Mouse (Mus musculus) forebrain, embryonic 10.5 days (tissue): Measurements from ENCODE around the gene Larp1. TPM values are rescaled to one million over a fixed set of nuclear protein-coding genes. Genes with fewer than 3 reads are reported as not detected.
"Not testable (repeated sequence)": the region's sequence is repeated elsewhere in the genome, so short reads cannot be mapped to it uniquely, and the experiment has no call there.

ENCODE experiments used
- DNase-seq: peaks from one replicate; pipeline ENCODE4 v3.0.0-alpha.2; 2017; ENCODE audit warnings: low spot score; ENCODE audit errors: extremely low spot score
- H3K27ac ChIP-seq: fragments of 300-500 bp; sonication (generic); 2 replicates; pipeline ENCODE4 v1.5.1; 2016; ENCODE audit warnings: mild to moderate bottlenecking
- H3K27me3 ChIP-seq: fragments of 300-500 bp; sonication (generic); 2 replicates; pipeline ENCODE4 v1.6.1; 2016; ENCODE audit warnings: mild to moderate bottlenecking; ENCODE audit not compliant: poor library complexity, severe bottlenecking
- H3K36me3 ChIP-seq: fragments of 300-500 bp; sonication (generic); replicated peaks from 2 replicates; pipeline ENCODE4 v1.6.1; 2016; ENCODE audit warnings: mild to moderate bottlenecking, moderate library complexity
- H3K4me1 ChIP-seq: fragments of 300-500 bp; sonication (generic); 2 replicates; pipeline ENCODE4 v1.6.1; 2016
- H3K4me3 ChIP-seq: fragments of 300-500 bp; sonication (generic); 2 replicates; pipeline ENCODE4 v1.5.1; 2016; ENCODE audit warnings: mild to moderate bottlenecking, moderate library complexity
- H3K9me3 ChIP-seq: fragments of 300-500 bp; sonication (generic); 2 replicates; pipeline ENCODE4 v1.6.1; 2016; ENCODE audit warnings: mild to moderate bottlenecking, moderate library complexity
- WGBS: fragments of 180-500 bp; shearing (Covaris S2); methylation state at CpG from one replicate; pipeline ENCODE4 v1.1.7; 2016; 5-methylcytosine and 5-hydroxymethylcytosine counted together
- polyA plus RNA-seq: library from polyadenylated mRNA; unstranded; fragments of >200 nt; fragmentation: Nextera tagmentation; extraction: Ambion mirVana; gene quantifications from 2 replicates; pipeline ENCODE4 v1.2.1, GENCODE M21; 2016

The Larp1 gene
- polyA plus RNA-seq, 1 experiment from 2014 or later: 18.6 TPM

DNA sequence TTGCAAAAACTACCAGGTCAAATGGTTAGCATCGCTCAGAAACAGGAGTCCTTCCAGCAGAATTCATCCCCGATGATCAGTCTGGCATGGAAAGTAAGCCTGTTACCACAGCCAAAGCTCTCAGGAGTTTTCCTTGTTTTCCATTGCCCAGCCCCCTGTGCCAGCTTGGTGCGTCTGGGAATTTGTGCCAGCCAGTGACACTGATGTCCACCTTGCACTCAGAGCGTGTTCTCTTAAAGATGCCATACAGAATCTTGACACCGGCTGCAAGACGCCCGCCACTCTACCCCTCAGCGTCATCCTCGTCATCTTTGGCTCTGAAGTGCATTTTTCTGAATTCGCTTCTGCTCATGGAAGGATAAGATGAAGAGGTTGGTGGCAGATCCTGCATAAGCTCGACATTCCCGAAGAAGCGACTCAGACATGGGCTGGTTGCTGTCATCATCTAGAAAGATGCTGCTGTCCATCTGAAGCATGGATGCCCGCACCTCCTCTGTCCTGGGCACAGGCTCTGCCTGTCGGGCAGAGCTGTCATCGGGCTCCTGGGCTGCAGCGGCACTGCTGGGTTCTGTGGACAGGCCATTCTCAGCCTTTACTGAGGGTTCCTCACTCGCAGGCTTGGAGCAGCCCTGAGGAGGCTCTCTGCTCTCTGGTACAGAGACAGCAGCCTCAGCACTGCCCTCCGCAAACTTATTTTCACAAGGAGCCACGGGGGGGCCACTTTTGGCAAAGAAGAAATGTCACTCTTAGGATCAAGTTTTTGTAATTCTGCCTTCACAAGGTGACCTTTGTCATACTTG, 88.2 kb downstream of the Larp1 start:
- no peaks in the 10 kb centered on the region for H3K9me3 ChIP-seq
- H3K36me3 ChIP-seq: no peaks in the 10 kb centered on the region
- 54% methylated on average over 20 of the region's 20 CpGs for WGBS
- no peak for DNase-seq
- peak overlapping the region; percentile 55 for H3K4me3 ChIP-seq
- H3K4me1 ChIP-seq: peaks cover 22% of the 10 kb centered on the region
- peaks cover 46% of the 10 kb centered on the region for H3K27me3 ChIP-seq
- H3K27ac ChIP-seq: no peak overlapping the region

- H3K9me3 ChIP-seq: no peaks in the 10 kb centered on the region
- no peak overlapping the region for H3K27ac ChIP-seq
- H3K27me3 ChIP-seq: peaks cover 40% of the 10 kb centered on the region
- no peaks in the 10 kb centered on the region for H3K36me3 ChIP-seq
- DNase-seq: peak; percentile 17
- peaks cover 21% of the 10 kb centered on the region for H3K4me1 ChIP-seq
- peak overlapping the region; percentile 55 for H3K4me3 ChIP-seq
- WGBS: 2% methylated on average over 38 of the region's 38 CpGs
These were observed 88.9 kb downstream of the Larp1 start for GRCm38 (mm10) chr11:58097621-58098365.

DNA sequence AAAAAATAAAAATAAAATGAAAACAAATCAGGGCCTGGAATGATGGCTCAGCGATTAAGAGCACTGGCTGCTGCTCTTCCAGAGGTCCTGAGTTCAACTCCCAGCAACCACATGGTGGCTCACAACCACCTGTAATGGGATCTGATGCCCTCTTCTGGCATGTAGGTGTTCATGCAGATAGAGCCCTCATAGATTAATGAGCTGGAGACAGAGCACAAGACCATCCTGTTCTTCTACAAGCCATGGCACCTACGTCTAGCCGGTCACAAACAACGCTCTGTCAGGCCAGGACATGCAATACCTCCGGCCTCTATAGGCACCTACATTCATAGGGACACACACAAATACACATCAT, 89.5 kb downstream of the Larp1 start:
- not testable (repeated sequence) for H3K4me3 ChIP-seq, H3K9me3 ChIP-seq, H3K27ac ChIP-seq, H3K36me3 ChIP-seq, DNase-seq
- peaks cover 21% of the 10 kb centered on the region for H3K4me1 ChIP-seq
- peaks cover 39% of the 10 kb centered on the region for H3K27me3 ChIP-seq
- 67% methylated on average over 5 of the region's 5 CpGs for WGBS

GRCm38 (mm10) chr11:58100006-58100405, 91.1 kb downstream of the Larp1 start:
- Histone ChIP-seq H3K4me1 (peaks cover 32% of the 10 kb centered on the region), H3K36me3 (no peaks in the 10 kb centered on the region), H3K4me3 (no peak overlapping the region), H3K27me3 (peaks cover 39% of the 10 kb centered on the region), H3K27ac (no peak overlapping the region), H3K9me3 (no peaks in the 10 kb centered on the region)
- WGBS: 93% methylated on average over 2 of the region's 2 CpGs
- DNase-seq: no peak

DNA sequence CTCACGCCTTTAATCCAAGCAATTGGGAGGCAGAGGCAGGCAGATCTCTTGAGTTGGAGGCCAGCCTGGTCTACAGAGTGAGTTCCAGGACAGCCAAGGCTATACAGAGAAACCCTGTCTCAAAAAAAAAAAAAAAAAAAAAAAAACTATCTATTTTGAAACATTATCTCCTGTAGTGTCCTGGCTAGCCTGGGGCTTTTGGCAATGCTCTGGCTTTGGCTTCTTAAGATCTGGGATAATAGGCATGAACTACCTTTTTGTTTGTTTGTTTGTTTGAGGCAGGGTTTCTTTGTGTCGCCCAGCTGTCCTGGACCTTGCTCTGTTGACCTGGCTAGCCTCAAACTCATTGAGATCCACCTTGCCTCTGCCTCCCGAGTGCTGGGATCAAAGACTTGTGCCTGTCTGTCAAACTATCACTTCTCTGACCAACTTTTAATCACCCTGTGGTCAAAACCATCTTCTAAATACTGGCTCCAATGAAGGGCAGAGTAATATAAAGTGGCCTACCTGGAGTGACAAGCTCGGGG, 92.4 kb downstream of the Larp1 start:
- Histone ChIP-seq H3K4me1 (peaks cover 37% of the 10 kb centered on the region), H3K36me3 (no peaks in the 10 kb centered on the region), H3K27me3 (peaks cover 31% of the 10 kb centered on the region), H3K27ac (no peak overlapping the region), H3K4me3 (no peak overlapping the region), H3K9me3 (no peaks in the 10 kb centered on the region)
- 85% methylated on average over 4 of the region's 4 CpGs for WGBS
- DNase-seq: no peak

DNA sequence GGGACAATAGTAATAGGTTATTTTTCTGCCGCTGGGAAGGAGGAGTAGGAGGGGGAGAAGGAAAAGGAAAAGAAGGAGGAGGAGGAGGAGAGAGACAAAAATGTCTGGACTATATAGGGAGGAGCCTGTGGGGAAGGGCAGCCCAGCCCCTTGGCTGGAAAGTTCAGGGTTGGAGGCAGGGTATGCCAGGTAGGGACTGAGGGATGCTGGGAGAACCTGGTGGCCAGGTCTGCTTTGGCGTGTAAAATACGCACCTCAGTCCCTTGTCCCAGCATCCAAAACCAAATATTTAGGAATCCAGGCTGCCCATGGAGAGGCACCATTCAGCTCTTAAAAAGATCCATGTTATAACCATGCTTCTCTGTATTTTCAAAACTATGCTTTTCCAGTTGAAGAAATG, 93.3 kb downstream of the Larp1 start:
- WGBS: 87% methylated on average over 3 of the region's 3 CpGs
- H3K4me1 ChIP-seq: peaks cover 35% of the 10 kb centered on the region

DNA sequence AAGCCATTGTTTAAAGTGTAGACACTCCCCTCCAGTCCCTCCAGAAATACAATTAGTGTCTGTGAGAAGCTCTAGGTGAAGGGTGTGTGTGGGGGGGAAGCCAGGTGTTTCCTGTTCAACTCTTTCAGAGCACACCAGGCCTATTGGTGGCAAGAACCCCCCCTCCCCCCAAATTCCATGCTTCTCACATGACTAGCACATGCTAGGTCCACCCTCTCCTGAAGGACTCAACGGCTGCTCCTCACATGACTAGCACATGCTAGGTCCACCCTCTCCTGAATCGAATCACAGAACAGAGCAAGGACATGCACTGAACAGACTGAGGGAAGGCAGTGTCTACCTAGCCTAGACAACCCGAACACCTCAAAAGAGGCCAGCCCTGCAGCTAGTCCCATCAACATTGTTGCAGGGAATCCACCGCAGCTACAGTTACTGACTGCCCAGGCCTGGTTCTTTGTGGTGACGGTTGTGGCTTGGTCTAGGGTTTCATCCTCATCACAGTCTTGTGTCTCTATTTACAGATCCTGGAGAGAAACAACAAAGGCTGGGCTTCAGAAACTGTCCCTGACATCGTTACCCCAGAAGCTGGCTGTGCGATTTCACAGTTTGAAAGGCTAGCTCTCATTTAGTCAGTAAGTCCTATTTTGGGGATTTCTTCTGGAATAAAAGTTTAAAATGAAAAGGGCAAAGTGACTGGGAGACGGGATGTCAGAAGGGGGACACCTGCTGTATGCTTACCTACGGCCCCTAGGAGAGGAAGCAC, 93.9 kb downstream of the Larp1 start:
- Histone ChIP-seq H3K4me1 (peaks cover 29% of the 10 kb centered on the region), H3K27me3 (peaks cover 16% of the 10 kb centered on the region), H3K9me3 (no peaks in the 10 kb centered on the region), H3K4me3 (peak overlapping the region; percentile 96), H3K27ac (peak overlapping the region; percentile 96), H3K36me3 (peaks cover 2% of the 10 kb centered on the region; the same call in 1 of the 2 replicates)
- no peak for DNase-seq
- WGBS: 84% methylated on average over 9 of the region's 9 CpGs

More for the DNA sequence above, 93.3 kb downstream of the Larp1 start:
- Histone ChIP-seq H3K36me3 (no peaks in the 10 kb centered on the region), H3K27me3 (peaks cover 22% of the 10 kb centered on the region), H3K27ac (no peak overlapping the region), H3K4me3 (no peak overlapping the region), H3K9me3 (no peaks in the 10 kb centered on the region)
- DNase-seq: no peak

DNA sequence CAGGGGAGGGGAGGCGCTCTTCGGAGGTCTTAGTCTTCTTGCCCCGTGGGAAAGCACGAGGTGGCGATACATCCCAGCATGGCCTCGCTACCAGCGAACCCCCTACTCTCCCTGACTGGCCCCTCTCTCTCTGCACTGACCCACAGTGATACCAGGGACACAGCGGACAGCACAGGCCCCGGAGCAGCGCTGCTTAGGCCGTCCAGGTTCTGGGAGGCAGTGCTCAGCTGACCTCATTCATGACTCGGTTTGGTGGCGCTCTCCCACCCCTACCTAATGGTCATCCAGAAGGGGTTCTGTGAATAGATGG, 94.4 kb downstream of the Larp1 start:
- Histone ChIP-seq H3K36me3 (peaks cover 6% of the 10 kb centered on the region; the same call in 1 of the 2 replicates), H3K4me3 (peak overlapping the region; percentile 96), H3K27ac (peak overlapping the region; percentile 96), H3K27me3 (peaks cover 11% of the 10 kb centered on the region), H3K9me3 (no peaks in the 10 kb centered on the region), H3K4me1 (peaks cover 26% of the 10 kb centered on the region)
- no peak for DNase-seq
- WGBS: 55% methylated on average over 13 of the region's 13 CpGs

- H3K9me3 ChIP-seq: no peaks in the 10 kb centered on the region
- under 1% methylated on average over 55 of the region's 55 CpGs for WGBS
- peak; percentile 99 for DNase-seq
These were observed 94.9 kb downstream of the Larp1 start, which contains the start of gene Cnot8 for GRCm38 (mm10) chr11:58103697-58104306. Gene Cnot8, plus strand, starts transcription at chr11:58104153.

DNA sequence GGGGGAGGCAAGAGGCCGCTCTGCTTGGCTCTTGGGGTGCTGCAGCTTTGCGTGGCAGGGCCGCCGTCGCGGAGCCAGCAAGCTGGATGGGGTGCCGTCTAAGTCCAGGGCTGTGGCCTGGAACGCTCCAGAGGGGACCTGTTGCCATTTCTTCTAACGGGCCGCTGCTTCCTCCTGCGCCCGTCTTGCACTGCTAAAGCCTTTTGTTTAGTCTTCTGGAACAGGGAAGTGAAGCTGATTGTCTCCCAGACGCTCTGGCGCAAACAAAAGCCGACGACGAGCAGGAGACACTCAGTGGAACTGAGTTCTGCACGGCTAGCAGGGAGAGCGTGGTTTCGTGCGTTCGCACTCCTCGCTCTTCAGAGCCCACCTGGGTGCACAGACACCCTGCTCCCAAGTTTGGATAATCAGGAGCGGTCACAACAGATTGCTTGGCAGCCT, 95.5 kb downstream of the Larp1 start:
- peak overlapping the region; percentile 96 for H3K4me3 ChIP-seq
- peaks cover 26% of the 10 kb centered on the region for H3K4me1 ChIP-seq
- peaks cover 10% of the 10 kb centered on the region for H3K36me3 ChIP-seq
- H3K27me3 ChIP-seq: peaks cover under 1% of the 10 kb centered on the region; the same call in 1 of the 2 replicates
- H3K27ac ChIP-seq: peak overlapping the region; percentile 96
- peak; percentile 59 for DNase-seq
- no peaks in the 10 kb centered on the region for H3K9me3 ChIP-seq
- WGBS: under 1% methylated on average over 24 of the region's 24 CpGs

More at GRCm38 (mm10) chr11:58103697-58104306, 94.9 kb downstream of the Larp1 start, which contains the start of gene Cnot8:
- H3K4me1 ChIP-seq: peaks cover 26% of the 10 kb centered on the region
- H3K27me3 ChIP-seq: peaks cover 6% of the 10 kb centered on the region
- peak within 1 kb of the TSS; percentile 96 for H3K4me3 ChIP-seq
- peak within 1 kb of the TSS; percentile 96 for H3K27ac ChIP-seq
- peaks cover 6% of the 10 kb centered on the region; the same call in 1 of the 2 replicates for H3K36me3 ChIP-seq

- no peak overlapping the region for H3K27ac ChIP-seq
- peaks cover 26% of the 10 kb centered on the region for H3K4me1 ChIP-seq
- WGBS: 73% methylated on average over 3 of the region's 3 CpGs
- no peak overlapping the region for H3K4me3 ChIP-seq
- no peak for DNase-seq
- H3K9me3 ChIP-seq: no peaks in the 10 kb centered on the region
- no peaks in the 10 kb centered on the region for H3K27me3 ChIP-seq
- H3K36me3 ChIP-seq: peaks cover 37% of the 10 kb centered on the region
These were observed 98.1 kb downstream of the Larp1 start for GRCm38 (mm10) chr11:58107009-58107408.
